Mouse (Mus musculus) right cerebral cortex, postnatal 25 days (tissue): Measurements from ENCODE around the gene N4bp2.

Source experiments
- DNase-seq: peaks from one replicate; pipeline ENCODE4 v3.0.0; 2022

N4bp2 gene

DNA sequence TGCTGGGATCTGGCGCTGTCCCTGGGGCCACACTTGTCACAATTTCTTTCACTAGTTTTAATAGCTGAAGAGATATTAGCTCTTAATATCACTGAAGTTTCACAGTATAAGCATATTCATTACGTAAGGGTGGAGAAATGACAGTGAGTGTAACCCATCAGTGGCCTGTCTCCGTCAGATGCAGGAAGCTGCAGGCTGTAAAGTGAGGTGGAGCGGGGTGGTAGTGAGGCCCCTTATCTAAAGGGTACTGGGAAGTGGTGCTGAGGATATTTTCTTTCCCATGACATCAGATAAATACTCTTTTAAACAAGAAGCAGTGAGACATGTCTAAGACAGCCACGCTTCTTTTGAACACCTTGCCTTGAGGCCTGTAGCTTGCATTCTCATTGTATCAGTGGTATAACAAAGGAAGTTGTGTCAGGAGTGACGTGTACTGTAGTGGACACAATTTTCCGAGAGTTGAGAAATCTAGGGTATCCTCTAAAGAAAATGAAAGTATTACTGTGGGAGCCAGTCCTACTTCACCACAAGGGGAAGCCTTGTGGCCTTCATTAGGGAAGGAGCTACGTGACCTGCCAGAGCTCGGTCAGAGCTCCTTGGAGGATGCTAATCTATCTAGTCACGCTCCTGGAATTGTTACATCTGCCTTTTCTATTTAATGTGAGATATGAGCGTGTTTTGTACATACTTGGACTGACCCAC is 68.7 kb downstream of the N4bp2 start:
- DNase-seq, result no peak

DNA sequence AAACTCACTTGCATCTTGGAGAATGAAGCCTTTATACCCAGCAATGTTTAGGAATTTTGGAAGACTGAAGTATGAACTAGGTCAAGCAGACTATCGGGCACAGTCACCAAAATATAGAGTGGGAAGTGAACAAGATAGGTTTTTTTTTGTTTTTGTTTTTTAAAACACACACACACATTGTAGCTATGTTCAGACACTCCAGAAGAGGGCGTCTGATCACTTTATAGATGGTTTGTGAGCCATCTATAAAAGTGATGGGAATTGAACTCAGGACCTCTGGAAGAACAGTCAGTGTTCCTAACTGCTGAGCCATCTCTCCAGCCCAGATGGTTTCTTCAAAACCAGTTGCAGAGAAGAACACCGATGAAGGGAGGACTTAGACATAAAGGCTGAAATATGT is 69.8 kb downstream of the N4bp2 start:
- no peak for DNase-seq

GRCm38 (mm10) chr5:65833766-65834498 is 70.6 kb downstream of the N4bp2 start:
- no peak for DNase-seq

DNA sequence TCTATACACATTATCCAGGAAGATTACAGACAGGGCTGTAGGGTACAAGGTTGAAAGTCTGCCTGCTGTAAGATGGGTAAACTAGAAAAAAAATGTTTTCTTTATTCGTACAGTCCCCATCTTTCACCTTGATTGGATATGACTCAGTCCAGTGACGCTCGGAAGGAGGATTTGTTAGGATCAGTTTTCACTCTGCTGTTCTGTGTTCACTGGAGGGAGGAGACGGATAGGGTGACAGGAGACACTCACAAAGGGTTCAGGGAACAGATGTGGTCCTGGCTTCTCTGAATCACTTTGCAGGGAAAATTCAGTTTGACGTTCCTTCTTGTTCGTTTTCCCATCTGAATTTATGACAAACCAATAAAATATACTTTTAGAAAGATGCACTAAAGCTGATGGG is 74.7 kb downstream of the N4bp2 start:
- no peak for DNase-seq

DNA sequence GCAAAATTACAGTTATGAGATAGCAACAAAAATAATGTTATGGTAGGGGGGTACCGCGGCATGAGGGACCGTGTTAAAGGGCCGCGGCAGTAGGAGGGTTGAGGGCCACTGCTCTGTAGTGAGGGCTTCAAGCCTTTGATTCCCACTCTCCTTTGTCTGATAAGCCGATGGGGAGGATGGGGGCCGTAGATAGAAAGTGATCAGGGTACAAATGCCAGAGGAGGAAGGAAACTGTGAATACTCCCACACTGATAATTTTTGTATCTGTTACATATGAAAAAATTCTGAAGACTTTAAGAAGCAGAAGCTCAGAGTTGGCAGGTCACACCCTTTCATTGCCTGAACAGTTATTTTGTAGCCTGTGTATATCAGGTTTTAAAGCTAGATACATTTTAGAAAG is 79.6 kb downstream of the N4bp2 start:
- DNase-seq, result no peak

- DNase-seq, result no peak
These were observed 83.2 kb downstream of the N4bp2 start for GRCm38 (mm10) chr5:65846534-65846933.

DNA sequence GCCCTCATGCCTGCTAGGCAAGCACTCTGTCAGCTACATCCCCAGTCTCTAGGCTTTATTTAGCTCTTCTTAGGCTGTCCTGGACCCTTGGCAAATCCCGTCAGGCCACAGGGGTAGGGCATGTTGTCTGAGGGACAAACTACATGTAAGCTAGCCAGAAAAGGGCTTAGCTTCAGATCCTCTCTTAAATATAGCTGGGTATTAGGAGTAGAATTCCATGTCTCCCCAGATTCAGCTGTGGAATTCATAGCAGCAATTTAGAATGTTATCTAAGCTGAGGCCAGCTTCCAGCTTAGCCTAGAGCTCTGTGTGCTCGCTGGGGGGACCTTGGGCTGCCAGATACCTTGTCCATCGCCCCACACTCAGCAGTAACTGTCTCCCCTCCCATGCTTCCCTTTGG is 83.6 kb downstream of the N4bp2 start:
- no peak for DNase-seq

DNA sequence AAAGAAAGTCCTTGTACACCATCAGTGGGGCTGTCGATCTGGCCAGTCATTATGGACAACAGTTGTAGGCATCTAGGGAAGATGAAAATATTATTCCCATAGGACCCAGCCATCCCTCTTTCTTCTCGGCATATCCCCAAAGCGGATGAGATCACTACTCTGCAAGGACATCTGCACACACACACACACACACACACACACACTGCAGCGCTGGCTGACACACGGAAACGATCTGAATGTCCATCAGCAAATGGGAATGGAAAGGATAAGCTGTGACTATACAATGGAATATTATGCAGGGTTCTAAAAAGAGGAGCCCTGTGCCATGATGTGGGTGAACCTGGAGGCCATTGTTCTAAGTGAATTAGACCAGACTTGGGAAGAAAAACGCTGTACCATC is 84.3 kb downstream of the N4bp2 start:
- DNase-seq, result no peak

DNA sequence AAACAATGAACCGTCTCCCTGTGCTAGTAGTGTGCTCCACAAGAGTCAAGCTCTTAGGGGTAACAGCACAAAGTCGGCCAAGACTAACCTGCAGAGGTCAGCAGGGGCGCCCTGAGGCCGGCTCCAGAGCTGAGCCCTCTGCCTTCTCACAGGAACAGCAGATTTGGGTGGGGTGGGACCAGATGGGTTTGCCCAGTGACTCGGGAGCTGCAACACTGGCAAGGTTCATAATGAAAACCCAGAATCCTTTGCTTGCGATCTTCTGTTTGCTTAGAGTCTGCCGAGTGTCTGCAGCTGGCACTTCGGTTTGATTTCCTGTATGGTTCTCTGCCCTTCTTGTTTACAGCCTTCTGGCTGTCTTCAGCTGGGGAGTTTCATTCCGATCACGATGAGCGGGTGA is 87.4 kb downstream of the N4bp2 start:
- DNase-seq, result no peak

GRCm38 (mm10) chr5:65854786-65855191 is 91.5 kb downstream of the N4bp2 start:
- DNase-seq, result no peak

GRCm38 (mm10) chr5:65855571-65855970 is 92.2 kb downstream of the N4bp2 start:
- no peak for DNase-seq

DNA sequence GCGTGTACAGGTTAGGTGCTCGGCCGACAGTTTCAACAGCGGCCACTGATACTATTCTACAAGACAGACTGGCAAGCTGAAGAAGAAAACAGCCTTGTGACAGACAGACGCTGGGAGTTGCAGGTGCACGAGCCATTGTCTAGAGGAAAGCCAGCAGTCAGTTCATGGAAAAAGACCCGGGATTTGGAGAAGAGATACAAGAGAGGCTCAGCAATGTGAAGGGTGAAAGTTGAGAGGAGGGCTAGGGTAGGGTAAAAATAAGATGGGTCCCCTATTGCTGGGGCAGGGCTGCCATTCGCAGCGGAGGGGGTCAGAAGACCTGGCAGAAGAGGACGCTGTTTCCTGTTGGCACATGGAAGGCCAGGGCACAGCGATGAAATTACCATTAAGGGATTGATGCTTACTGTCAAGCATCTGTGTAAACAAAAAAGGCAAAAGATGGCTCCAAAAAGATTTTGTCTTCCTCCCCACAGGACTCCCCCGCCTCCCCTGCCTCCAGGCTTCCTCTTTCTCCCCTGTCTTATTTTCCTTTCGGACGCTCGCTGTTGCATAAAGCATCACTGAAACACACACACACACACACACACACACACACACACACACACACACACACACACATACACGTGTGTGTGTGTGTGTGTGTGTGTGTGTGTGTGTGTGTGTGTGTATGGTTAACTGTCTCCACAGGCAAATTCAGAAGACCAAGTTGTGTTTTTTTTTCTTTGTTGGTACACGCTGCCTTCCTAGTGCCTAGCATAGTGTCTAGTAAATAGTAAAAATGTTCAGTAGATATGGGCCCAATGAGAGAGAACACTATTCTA is 93.5 kb downstream of the N4bp2 start:
- no peak for DNase-seq

- no peak for DNase-seq
These were observed 94.6 kb downstream of the N4bp2 start for GRCm38 (mm10) chr5:65857935-65858334.

GRCm38 (mm10) chr5:65858355-65858754 is 95.0 kb downstream of the N4bp2 start:
- no peak for DNase-seq

DNA sequence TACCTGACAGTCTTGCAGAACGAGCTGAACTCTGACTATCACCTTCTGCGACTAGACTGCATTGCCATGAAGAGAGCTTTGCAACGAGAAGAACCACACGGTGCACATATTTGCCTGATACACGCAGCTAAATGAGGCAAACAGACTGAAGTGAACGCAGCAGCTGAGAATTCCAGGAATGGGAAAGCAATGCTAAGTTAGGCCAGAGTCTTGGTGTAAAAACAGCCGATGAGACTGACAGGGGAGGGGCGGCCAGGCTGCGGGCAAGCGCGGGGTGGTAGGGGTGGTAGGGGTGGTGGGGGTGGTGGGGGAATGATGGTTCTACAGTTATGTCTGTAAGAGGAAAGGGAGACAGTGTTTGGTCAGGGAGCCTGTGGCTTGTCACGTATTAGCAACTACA is 95.6 kb downstream of the N4bp2 start:
- no peak for DNase-seq

GRCm38 (mm10) chr5:65859396-65859795 is 96.1 kb downstream of the N4bp2 start:
- no peak for DNase-seq

- peak; percentile 5 for DNase-seq
These were observed 97.1 kb downstream of the N4bp2 start for GRCm38 (mm10) chr5:65860281-65861000.

- DNase-seq, result no peak
These were observed 98.0 kb downstream of the N4bp2 start, which contains the start of gene Rhoh for GRCm38 (mm10) chr5:65861154-65861944. Rhoh (plus strand) TSS chr5:65861213.

DNA sequence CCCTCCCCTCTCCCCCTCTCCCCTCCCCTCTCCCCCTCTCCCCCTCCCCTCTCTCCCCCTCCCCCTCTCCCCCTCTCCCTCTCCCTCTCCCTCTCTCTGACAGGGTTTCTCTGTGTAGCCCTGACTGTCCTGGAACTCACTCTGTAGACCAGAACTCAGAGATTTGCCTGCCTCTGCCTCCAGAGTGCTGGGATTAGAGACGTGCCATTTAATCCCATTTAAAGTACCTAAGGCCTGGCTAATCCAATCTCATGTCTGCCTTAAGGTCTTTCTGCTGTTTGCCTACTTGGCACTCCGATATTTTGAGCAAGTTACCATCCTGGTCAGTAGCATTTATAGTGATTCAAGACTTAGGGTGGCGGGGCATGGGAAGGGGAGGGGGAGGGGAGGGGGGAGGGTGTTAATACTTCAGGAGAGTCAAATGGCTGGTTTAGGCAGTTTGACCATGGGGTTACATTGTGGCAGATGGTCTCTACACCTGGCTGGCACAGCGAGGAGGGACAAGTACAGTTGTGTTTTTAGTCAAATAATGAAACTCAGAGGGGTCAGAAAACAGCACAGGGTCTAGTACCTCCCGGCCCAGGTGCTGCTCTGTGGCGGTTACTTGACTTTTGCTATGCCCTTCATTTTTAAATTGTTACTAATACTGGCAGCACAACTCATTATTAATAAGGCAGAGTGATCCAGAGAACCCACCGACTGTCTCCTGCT is 99.1 kb downstream of the N4bp2 start:
- DNase-seq, result no peak

GRCm38 (mm10) chr5:65863349-65863749 is 100.0 kb downstream of the N4bp2 start:
- DNase-seq, result peak; percentile 8

GRCm38 (mm10) chr5:65864486-65864885 is 101.2 kb downstream of the N4bp2 start:
- no peak for DNase-seq
